Mouse (Mus musculus) heart, embryonic 16.5 days (tissue): ENCODE results near the gene Emilin2. TPM values are rescaled to one million over a fixed set of nuclear protein-coding genes. Genes with fewer than 3 reads are reported as not detected.

Experiments used
- ATAC-seq: fragments of 200-750 bp; cut with Nextera tagmentation; replicated peaks from 2 replicates; pipeline ENCODE4 v1.8.0; 2017; ENCODE audit warnings: moderate number of reproducible peaks; ENCODE audit not compliant: insufficient read depth, low FRiP score; ENCODE audit errors: extremely low read depth
- H3K27ac ChIP-seq: fragments of 300-500 bp; sonication (generic); 2 replicates; pipeline ENCODE4 v1.5.1; 2014; ENCODE audit warnings: mild to moderate bottlenecking, low read length, control low read depth, moderate library complexity
- H3K27me3 ChIP-seq: fragments of 300-500 bp; sonication (generic); 2 replicates; pipeline ENCODE4 v1.6.1; 2014; ENCODE audit warnings: low read length, mixed read lengths; ENCODE audit not compliant: control insufficient read depth, insufficient read depth
- H3K36me3 ChIP-seq: fragments of 300-500 bp; sonication (generic); 2 replicates; pipeline ENCODE4 v1.6.1; 2014; ENCODE audit not compliant: control insufficient read depth, insufficient read depth
- H3K4me1 ChIP-seq: fragments of 300-500 bp; sonication (generic); 2 replicates; pipeline ENCODE4 v1.6.1; 2014; ENCODE audit warnings: low read length, mixed read lengths; ENCODE audit not compliant: control insufficient read depth, insufficient read depth
- H3K4me2 ChIP-seq: fragments of 300-500 bp; sonication (generic); 2 replicates; pipeline ENCODE4 v1.6.1; 2014; ENCODE audit warnings: low read depth, mild to moderate bottlenecking, control low read depth, low read length
- H3K4me3 ChIP-seq: fragments of 300-500 bp; sonication (generic); 2 replicates; pipeline ENCODE4 v1.5.1; 2014; ENCODE audit warnings: mild to moderate bottlenecking, control low read depth, low read length
- H3K9ac ChIP-seq: fragments of 300-500 bp; sonication (generic); 2 replicates; pipeline ENCODE4 v1.6.1; 2014; ENCODE audit warnings: low read length, control low read depth
- H3K9me3 ChIP-seq: fragments of 300-500 bp; sonication (generic); replicated peaks from 2 replicates; pipeline ENCODE4 v1.6.1; 2016; ENCODE audit warnings: low read length; ENCODE audit not compliant: control insufficient read depth
- WGBS: fragments of 180-500 bp; shearing (Covaris S2); extraction: QIAGEN DNeasy Blood & Tissue Kit; methylation state at CpG from one replicate; pipeline ENCODE4 v1.1.7; 2014; 5-methylcytosine and 5-hydroxymethylcytosine counted together
- polyA plus RNA-seq: library from polyadenylated mRNA; unstranded; fragments of >200 nt; fragmentation: Nextera tagmentation; extraction: Ambion mirVana; gene quantifications from 2 replicates; pipeline ENCODE4 v1.2.1, GENCODE M21; 2015

The Emilin2 gene
- polyA plus RNA-seq, 1 experiment from 2014 or later, result 35.5 TPM

GRCm38 (mm10) chr17:71264739-71265138 lies 47.0 kb downstream of the Emilin2 start:
- H3K4me1 ChIP-seq, result peaks cover 36% of the 10 kb centered on the region
- 21% methylated on average over 4 of the region's 4 CpGs for WGBS
- H3K27ac ChIP-seq, result no peak overlapping the region; the same call in 1 of the 2 replicates
- no peaks in the 10 kb centered on the region for H3K9me3 ChIP-seq
- no peak overlapping the region for H3K4me2 ChIP-seq
- ATAC-seq, result no peak
- no peaks in the 10 kb centered on the region for H3K27me3 ChIP-seq
- H3K9ac ChIP-seq, result no peak overlapping the region
- H3K4me3 ChIP-seq, result no peak overlapping the region
- no peaks in the 10 kb centered on the region for H3K36me3 ChIP-seq

DNA sequence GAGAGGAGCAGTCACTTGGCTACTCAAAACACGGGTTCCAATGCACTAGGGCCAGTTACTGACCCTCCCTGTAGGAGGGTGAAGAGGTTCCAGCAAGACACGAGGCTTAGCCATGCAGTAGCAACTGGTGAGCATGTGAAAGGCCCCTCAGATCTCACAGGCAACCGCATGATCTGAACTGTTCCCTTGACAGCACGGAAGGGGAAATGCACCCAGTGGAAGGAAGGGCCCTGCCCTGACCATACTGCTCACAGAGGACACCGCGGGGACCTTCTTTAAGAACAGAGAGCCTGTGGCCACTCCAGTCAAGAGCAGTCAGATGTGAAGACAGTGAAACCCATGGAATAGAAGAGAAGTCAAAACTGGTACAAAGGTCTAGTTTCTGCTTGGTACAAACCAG lies 48.6 kb downstream of the Emilin2 start:
- ATAC-seq, result no peak
- Histone ChIP-seq H3K4me2 (no peak overlapping the region), H3K27me3 (no peaks in the 10 kb centered on the region), H3K27ac (no peak overlapping the region), H3K36me3 (no peaks in the 10 kb centered on the region), H3K4me1 (peaks cover 25% of the 10 kb centered on the region), H3K4me3 (no peak overlapping the region), H3K9me3 (no peaks in the 10 kb centered on the region), H3K9ac (no peak overlapping the region)
- WGBS, result 78% methylated on average over 6 of the region's 6 CpGs

GRCm38 (mm10) chr17:71260658-71261057 lies 51.1 kb downstream of the Emilin2 start:
- H3K4me2 ChIP-seq, result no peak overlapping the region
- no peaks in the 10 kb centered on the region for H3K36me3 ChIP-seq
- ATAC-seq, result no peak
- H3K27ac ChIP-seq, result no peak overlapping the region
- no peaks in the 10 kb centered on the region for H3K27me3 ChIP-seq
- H3K4me1 ChIP-seq, result peaks cover 27% of the 10 kb centered on the region
- H3K9ac ChIP-seq, result no peak overlapping the region
- H3K9me3 ChIP-seq, result no peaks in the 10 kb centered on the region
- WGBS, result 44% methylated on average over 3 of the region's 3 CpGs
- no peak overlapping the region for H3K4me3 ChIP-seq

DNA sequence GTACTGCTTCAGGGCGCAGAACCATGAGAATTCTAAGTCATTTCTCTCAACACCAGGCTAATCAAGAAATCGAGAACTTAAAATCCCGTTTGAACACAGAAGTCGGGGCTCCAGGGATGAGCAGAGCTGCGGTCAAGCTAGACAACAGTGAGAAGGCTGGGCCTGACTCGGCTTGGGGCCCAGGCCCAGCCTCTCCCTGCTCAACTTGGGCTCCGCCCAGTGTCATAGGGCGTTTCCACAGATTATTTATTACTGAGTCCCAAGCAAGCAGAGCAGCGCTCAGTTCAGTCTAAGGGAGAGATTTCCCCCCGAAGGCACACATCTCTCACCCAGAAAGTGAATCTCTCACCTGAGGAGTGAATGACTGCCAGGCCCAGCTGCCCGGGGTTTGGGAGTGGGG lies 52.1 kb downstream of the Emilin2 start:
- peaks cover 21% of the 10 kb centered on the region for H3K4me1 ChIP-seq
- ATAC-seq, result no peak
- no peak overlapping the region for H3K9ac ChIP-seq

GRCm38 (mm10) chr17:71256806-71257536 lies 54.8 kb downstream of the Emilin2 start:
- Histone ChIP-seq H3K9me3 (no peaks in the 10 kb centered on the region), H3K27me3 (no peaks in the 10 kb centered on the region), H3K9ac (0 out of 2 replicates have a peak overlapping the region, but pooled peaks have one; percentile 18), H3K27ac (peak overlapping the region; percentile 40), H3K36me3 (no peaks in the 10 kb centered on the region), H3K4me1 (peaks cover 37% of the 10 kb centered on the region), H3K4me3 (no peak overlapping the region), H3K4me2 (no peak overlapping the region)
- WGBS, result 54% methylated on average over 13 of the region's 13 CpGs
- peak; percentile 58 for ATAC-seq

More for the DNA sequence above, 52.1 kb downstream of the Emilin2 start:
- Histone ChIP-seq H3K27me3 (no peaks in the 10 kb centered on the region), H3K27ac (no peak overlapping the region), H3K9me3 (no peaks in the 10 kb centered on the region), H3K36me3 (no peaks in the 10 kb centered on the region), H3K4me2 (no peak overlapping the region), H3K4me3 (no peak overlapping the region)
- WGBS, result 69% methylated on average over 11 of the region's 11 CpGs

GRCm38 (mm10) chr17:71256068-71256615 lies 55.6 kb downstream of the Emilin2 start:
- no peak overlapping the region for H3K4me3 ChIP-seq
- peaks cover 45% of the 10 kb centered on the region for H3K4me1 ChIP-seq
- H3K4me2 ChIP-seq, result no peak overlapping the region
- no peaks in the 10 kb centered on the region for H3K9me3 ChIP-seq
- no peaks in the 10 kb centered on the region for H3K27me3 ChIP-seq
- no peak for ATAC-seq
- no peak overlapping the region for H3K9ac ChIP-seq
- peak overlapping the region; percentile 17; the same call in 1 of the 2 replicates for H3K27ac ChIP-seq
- no peaks in the 10 kb centered on the region for H3K36me3 ChIP-seq
- WGBS, result 80% methylated on average over 14 of the region's 14 CpGs

DNA sequence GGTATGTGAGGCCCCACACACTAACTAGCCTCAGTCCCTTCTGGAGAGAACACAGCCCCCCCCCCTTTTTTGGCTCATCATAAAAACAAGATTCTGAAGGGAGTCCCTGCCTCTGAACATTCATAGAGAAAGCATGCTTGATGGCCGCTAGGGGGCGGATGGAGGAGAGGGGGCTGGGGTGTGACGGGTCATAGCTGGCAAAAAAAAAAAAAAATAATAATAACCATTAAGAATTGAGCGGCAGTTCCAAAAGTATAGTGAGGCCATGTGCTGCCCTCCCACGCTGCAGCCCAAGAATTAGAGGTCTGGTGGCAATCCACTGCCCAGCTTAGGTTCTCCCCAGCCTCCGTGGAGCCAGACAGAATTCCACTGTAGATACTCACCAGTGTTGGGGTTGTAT lies 57.0 kb downstream of the Emilin2 start:
- H3K4me3 ChIP-seq, result no peak overlapping the region
- H3K9me3 ChIP-seq, result no peaks in the 10 kb centered on the region
- H3K4me1 ChIP-seq, result peaks cover 57% of the 10 kb centered on the region
- H3K36me3 ChIP-seq, result no peaks in the 10 kb centered on the region
- WGBS, result 57% methylated on average over 6 of the region's 6 CpGs
- no peak for ATAC-seq
- H3K4me2 ChIP-seq, result no peak overlapping the region
- no peaks in the 10 kb centered on the region for H3K27me3 ChIP-seq
- no peak overlapping the region for H3K27ac ChIP-seq
- H3K9ac ChIP-seq, result no peak overlapping the region

GRCm38 (mm10) chr17:71254106-71254505 lies 57.7 kb downstream of the Emilin2 start:
- 48% methylated on average over 5 of the region's 5 CpGs for WGBS
- no peaks in the 10 kb centered on the region for H3K27me3 ChIP-seq
- no peaks in the 10 kb centered on the region for H3K36me3 ChIP-seq
- H3K4me2 ChIP-seq, result no peak overlapping the region
- H3K4me1 ChIP-seq, result peaks cover 64% of the 10 kb centered on the region
- H3K4me3 ChIP-seq, result no peak overlapping the region
- ATAC-seq, result no peak
- H3K9me3 ChIP-seq, result no peaks in the 10 kb centered on the region
- no peak overlapping the region for H3K9ac ChIP-seq
- H3K27ac ChIP-seq, result peak overlapping the region; percentile 34; the same call in 1 of the 2 replicates

GRCm38 (mm10) chr17:71253391-71253790 lies 58.4 kb downstream of the Emilin2 start:
- H3K9me3 ChIP-seq, result no peaks in the 10 kb centered on the region
- no peaks in the 10 kb centered on the region for H3K27me3 ChIP-seq
- H3K4me2 ChIP-seq, result no peak overlapping the region
- no peak overlapping the region for H3K9ac ChIP-seq
- H3K4me3 ChIP-seq, result no peak overlapping the region
- no peaks in the 10 kb centered on the region for H3K36me3 ChIP-seq
- H3K27ac ChIP-seq, result no peak overlapping the region
- H3K4me1 ChIP-seq, result peaks cover 70% of the 10 kb centered on the region
- ATAC-seq, result no peak
- WGBS, result 68% methylated on average over 2 of the region's 2 CpGs
